Mouse (Mus musculus) bone marrow macrophage, adult 2 months (primary cell): ENCODE results near the gene Six2.

Experiments used
- CTCF ChIP-seq: IDR thresholded peaks from 2 replicates; pipeline ENCODE4 v1.5.1; 2012; ENCODE audit warnings: low read depth, mild to moderate bottlenecking, low read length, moderate library complexity
- POLR2A ChIP-seq: IDR thresholded peaks from 2 replicates; pipeline ENCODE4 v1.6.1; 2012; ENCODE audit warnings: mild to moderate bottlenecking, low read depth, low read length, borderline replicate concordance

- no peak for TF ChIP-seq POLR2A
- TF ChIP-seq CTCF: no peak
Observed at GRCm38 (mm10) chr17:85679651-85680050, 8.4 kb downstream of the Six2 start.
